Mouse (Mus musculus): ENCODE measurements around the gene Pigyl.

GRCm38 (mm10) chr9:22124169-22124568 is 32.5 kb upstream of the Pigyl start:
- no peak for TF ChIP-seq CTCF (IDR thresholded peaks at IDR 0.05; ENCODE audit: insufficient read depth, low read length)
- no peak for TF ChIP-seq POLR2A (IDR thresholded peaks at IDR 0.05; ENCODE audit: borderline replicate concordance, extremely low read depth, low read depth, low read length)

Measured in lung, adult 2 months (tissue).